Mouse (Mus musculus): ENCODE data around the gene Fbxo7. TPM values are rescaled to one million over a fixed set of nuclear protein-coding genes. Genes with fewer than 3 reads are reported as not detected.

The Fbxo7 gene
- polyA plus RNA-seq, 1 experiment from 2014 or later, result 15.1 TPM

DNA sequence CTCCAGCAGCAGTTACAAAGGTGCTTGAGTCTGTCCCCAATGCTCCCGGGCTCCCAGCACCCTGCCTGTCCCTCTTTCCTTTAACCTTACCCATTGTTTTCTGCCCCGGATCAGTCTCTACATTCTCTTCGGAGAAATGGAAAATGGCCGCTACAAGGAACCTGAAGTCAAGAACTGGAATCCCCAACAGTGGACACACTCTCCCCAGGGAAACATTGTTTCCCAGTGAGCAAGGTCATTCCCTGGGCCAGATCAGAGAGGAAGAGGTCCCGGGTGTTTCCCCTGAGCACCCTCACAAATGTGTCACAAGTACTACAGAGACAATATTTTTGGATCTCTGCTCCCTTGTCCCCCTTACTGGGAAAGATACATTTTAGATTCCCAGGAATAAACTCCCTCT, 44.9 kb downstream of the Fbxo7 start:
- H3K36me3 ChIP-seq (replicated peaks), result no peaks in the 10 kb centered on the region
- no peak overlapping the region for H3K4me3 ChIP-seq (replicated peaks)
- H3K4me1 ChIP-seq, result peaks cover 6% of the 10 kb centered on the region; the same call in 1 of the 2 replicates
- no peak overlapping the region for H3K9ac ChIP-seq
- H3K27me3 ChIP-seq, result no peaks in the 10 kb centered on the region
- 0 out of 2 replicates have a peak, but pooled peaks cover 5% of the 10 kb centered on the region for H3K9me3 ChIP-seq
- no peak for ATAC-seq (ENCODE audit: low FRiP score)
- H3K4me2 ChIP-seq, result no peak overlapping the region
- WGBS, result 72% methylated on average over 5 of the region's 5 CpGs
- no peak overlapping the region for H3K27ac ChIP-seq

DNA sequence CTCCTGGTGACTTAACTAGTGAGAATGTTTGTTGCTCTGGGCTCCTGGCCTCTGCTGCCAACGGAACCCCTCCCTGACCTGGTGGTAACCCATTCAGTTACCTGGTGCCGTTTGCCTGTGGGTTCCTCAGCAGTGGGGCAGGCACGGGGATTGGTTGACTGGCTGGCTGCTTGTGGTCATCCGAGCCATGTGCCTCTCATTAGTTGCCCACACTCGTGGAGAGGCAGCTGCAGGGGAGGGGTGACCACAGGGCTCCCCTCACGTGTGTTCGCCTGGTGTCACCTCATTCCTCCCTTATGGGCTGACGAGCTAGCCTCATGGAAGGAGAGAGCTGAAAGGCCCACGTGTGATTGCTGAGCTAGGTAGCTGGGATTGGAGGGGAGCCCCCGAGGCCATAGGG, 46.1 kb downstream of the Fbxo7 start:
- H3K4me3 ChIP-seq (replicated peaks), result no peak overlapping the region
- no peak overlapping the region for H3K4me2 ChIP-seq
- ATAC-seq (ENCODE audit: low FRiP score), result no peak
- no peaks in the 10 kb centered on the region for H3K9me3 ChIP-seq
- WGBS, result 72% methylated on average over 10 of the region's 10 CpGs
- H3K27me3 ChIP-seq, result no peaks in the 10 kb centered on the region
- no peak overlapping the region for H3K27ac ChIP-seq
- peaks cover 6% of the 10 kb centered on the region; the same call in 1 of the 2 replicates for H3K4me1 ChIP-seq
- H3K36me3 ChIP-seq (replicated peaks), result no peaks in the 10 kb centered on the region
- no peak overlapping the region for H3K9ac ChIP-seq

GRCm38 (mm10) chr10:86069341-86069740, 47.6 kb downstream of the Fbxo7 start:
- peaks cover 6% of the 10 kb centered on the region; the same call in 1 of the 2 replicates for H3K4me1 ChIP-seq
- no peak overlapping the region for H3K4me3 ChIP-seq (replicated peaks)
- no peak overlapping the region for H3K9ac ChIP-seq
- no peaks in the 10 kb centered on the region for H3K27me3 ChIP-seq
- no peak overlapping the region for H3K4me2 ChIP-seq
- no peaks in the 10 kb centered on the region for H3K9me3 ChIP-seq
- H3K36me3 ChIP-seq (replicated peaks), result no peaks in the 10 kb centered on the region
- H3K27ac ChIP-seq, result peak overlapping the region; percentile 1; the same call in 1 of the 2 replicates
- 16% methylated on average over 3 of the region's 3 CpGs for WGBS
- peak; percentile 54; the same call in 1 of the 2 replicates for ATAC-seq (ENCODE audit: low FRiP score)

- ATAC-seq (ENCODE audit: low FRiP score), result no peak
- Histone ChIP-seq H3K27me3 (no peaks in the 10 kb centered on the region), H3K4me3 (replicated peaks) (no peak overlapping the region), H3K36me3 (replicated peaks) (no peaks in the 10 kb centered on the region), H3K9ac (no peak overlapping the region), H3K9me3 (no peaks in the 10 kb centered on the region), H3K4me1 (peaks cover 4% of the 10 kb centered on the region; the same call in 1 of the 2 replicates), H3K27ac (no peak overlapping the region), H3K4me2 (no peak overlapping the region)
- WGBS, result 92% methylated on average over 3 of the region's 3 CpGs
Measured at GRCm38 (mm10) chr10:86070751-86071150, 49.0 kb downstream of the Fbxo7 start.

GRCm38 (mm10) chr10:86074134-86074533, 52.4 kb downstream of the Fbxo7 start:
- 79% methylated on average over 4 of the region's 4 CpGs for WGBS
- no peaks in the 10 kb centered on the region for H3K27me3 ChIP-seq
- H3K9ac ChIP-seq, result no peak overlapping the region
- H3K36me3 ChIP-seq (replicated peaks), result no peaks in the 10 kb centered on the region
- no peak overlapping the region for H3K4me3 ChIP-seq (replicated peaks)
- H3K4me2 ChIP-seq, result no peak overlapping the region
- no peak for ATAC-seq (ENCODE audit: low FRiP score)
- H3K9me3 ChIP-seq, result no peaks in the 10 kb centered on the region
- no peak overlapping the region for H3K27ac ChIP-seq
- H3K4me1 ChIP-seq, result peaks cover 3% of the 10 kb centered on the region; the same call in 1 of the 2 replicates

- Histone ChIP-seq H3K27me3 (no peaks in the 10 kb centered on the region), H3K4me1 (no peaks in the 10 kb centered on the region), H3K4me3 (replicated peaks) (no peak overlapping the region), H3K9me3 (no peaks in the 10 kb centered on the region), H3K36me3 (replicated peaks) (no peaks in the 10 kb centered on the region), H3K27ac (no peak overlapping the region), H3K9ac (no peak overlapping the region), H3K4me2 (no peak overlapping the region)
- ATAC-seq (ENCODE audit: low FRiP score), result no peak
- 90% methylated on average over 9 of the region's 9 CpGs for WGBS
Measured at GRCm38 (mm10) chr10:86074971-86075711, 53.4 kb downstream of the Fbxo7 start.

DNA sequence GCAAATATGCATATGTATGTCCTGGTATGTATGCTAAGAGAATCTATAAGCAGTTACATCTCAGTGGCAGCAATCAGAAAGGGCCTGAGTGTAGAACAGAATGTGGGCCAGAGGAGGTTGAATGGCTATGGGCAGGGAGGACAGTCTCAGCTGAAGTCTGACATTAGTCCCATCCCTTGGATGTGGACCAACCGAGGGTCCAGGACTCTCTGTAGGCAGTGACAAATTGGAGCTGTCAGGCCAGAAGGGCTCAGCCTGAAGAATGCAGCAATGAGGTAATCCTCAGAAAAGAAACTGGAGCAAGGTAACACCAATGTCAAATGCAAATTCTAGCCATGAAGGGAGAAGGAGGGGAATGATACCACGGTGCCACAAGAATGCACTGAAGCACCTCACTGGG, 55.5 kb downstream of the Fbxo7 start:
- no peak overlapping the region for H3K27ac ChIP-seq
- no peaks in the 10 kb centered on the region for H3K9me3 ChIP-seq
- H3K4me3 ChIP-seq (replicated peaks), result no peak overlapping the region
- no peak for ATAC-seq (ENCODE audit: low FRiP score)
- H3K27me3 ChIP-seq, result no peaks in the 10 kb centered on the region
- 93% methylated on average over 2 of the region's 2 CpGs for WGBS
- H3K4me1 ChIP-seq, result no peaks in the 10 kb centered on the region
- H3K36me3 ChIP-seq (replicated peaks), result no peaks in the 10 kb centered on the region
- H3K9ac ChIP-seq, result no peak overlapping the region
- H3K4me2 ChIP-seq, result no peak overlapping the region

DNA sequence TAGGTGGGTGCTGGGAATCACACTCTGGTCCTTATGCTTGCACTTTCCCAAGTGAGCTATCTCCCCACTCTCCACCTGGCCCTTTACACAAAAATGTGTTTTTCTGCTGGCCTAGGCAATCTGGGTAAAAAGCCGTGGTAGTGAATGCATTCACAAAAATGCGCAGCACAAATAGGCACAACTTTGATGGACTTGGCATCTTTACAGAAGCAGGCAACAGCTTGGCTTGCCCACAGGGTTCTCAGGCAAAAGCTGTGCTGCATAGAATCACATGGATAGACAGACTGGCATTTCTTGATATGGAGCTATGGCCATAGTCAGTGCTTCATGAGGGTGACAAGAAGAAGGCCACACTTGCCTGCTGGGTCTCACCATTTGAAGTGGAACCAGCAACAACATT, 57.0 kb downstream of the Fbxo7 start:
- Histone ChIP-seq H3K4me3 (replicated peaks) (no peak overlapping the region), H3K27ac (no peak overlapping the region), H3K4me2 (no peak overlapping the region), H3K9me3 (no peaks in the 10 kb centered on the region), H3K36me3 (replicated peaks) (no peaks in the 10 kb centered on the region), H3K4me1 (no peaks in the 10 kb centered on the region), H3K9ac (no peak overlapping the region), H3K27me3 (no peaks in the 10 kb centered on the region)
- no peak for ATAC-seq (ENCODE audit: low FRiP score)
- 90% methylated on average over 2 of the region's 2 CpGs for WGBS

DNA sequence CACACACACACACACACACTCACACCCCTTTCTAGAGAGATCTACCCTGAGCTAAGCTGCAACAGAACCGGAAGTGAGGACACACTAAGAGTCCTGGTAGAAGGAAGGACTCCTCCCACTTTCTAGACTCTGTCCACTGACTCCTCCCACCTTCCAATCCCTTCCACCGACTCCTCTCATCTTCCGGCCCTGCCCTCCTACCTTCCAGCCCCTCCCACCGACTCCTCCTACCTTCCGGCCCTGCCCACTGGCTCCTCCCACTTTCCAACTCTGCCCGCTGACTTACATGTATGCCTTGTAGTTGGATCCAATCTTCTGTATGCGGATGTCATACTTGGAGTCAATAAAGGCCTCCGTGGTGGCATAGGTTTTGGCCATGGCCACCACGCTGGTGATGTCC, 58.1 kb downstream of the Fbxo7 start:
- no peak for ATAC-seq (ENCODE audit: low FRiP score)
- H3K27ac ChIP-seq, result no peak overlapping the region
- no peaks in the 10 kb centered on the region for H3K9me3 ChIP-seq
- H3K4me2 ChIP-seq, result no peak overlapping the region
- no peaks in the 10 kb centered on the region for H3K36me3 ChIP-seq (replicated peaks)
- H3K27me3 ChIP-seq, result no peaks in the 10 kb centered on the region
- 81% methylated on average over 9 of the region's 9 CpGs for WGBS
- H3K4me1 ChIP-seq, result no peaks in the 10 kb centered on the region
- H3K9ac ChIP-seq, result no peak overlapping the region
- no peak overlapping the region for H3K4me3 ChIP-seq (replicated peaks)

GRCm38 (mm10) chr10:86091919-86092318, 70.1 kb downstream of the Fbxo7 start:
- H3K4me2 ChIP-seq, result no peak overlapping the region
- 43% methylated on average over 10 of the region's 10 CpGs for WGBS
- H3K9me3 ChIP-seq, result no peaks in the 10 kb centered on the region
- no peaks in the 10 kb centered on the region for H3K27me3 ChIP-seq
- no peak overlapping the region for H3K4me3 ChIP-seq (replicated peaks)
- no peak for ATAC-seq (ENCODE audit: low FRiP score)
- H3K27ac ChIP-seq, result no peak overlapping the region
- H3K4me1 ChIP-seq, result no peaks in the 10 kb centered on the region
- no peak overlapping the region for H3K9ac ChIP-seq
- H3K36me3 ChIP-seq (replicated peaks), result no peaks in the 10 kb centered on the region

GRCm38 (mm10) chr10:86093109-86094035, 71.6 kb downstream of the Fbxo7 start:
- no peak overlapping the region for H3K4me2 ChIP-seq
- H3K27me3 ChIP-seq, result no peaks in the 10 kb centered on the region
- no peaks in the 10 kb centered on the region for H3K9me3 ChIP-seq
- H3K4me1 ChIP-seq, result no peaks in the 10 kb centered on the region
- no peaks in the 10 kb centered on the region for H3K36me3 ChIP-seq (replicated peaks)
- ATAC-seq (ENCODE audit: low FRiP score), result no peak
- WGBS, result 78% methylated on average over 14 of the region's 14 CpGs
- no peak overlapping the region for H3K27ac ChIP-seq
- H3K9ac ChIP-seq, result no peak overlapping the region
- no peak overlapping the region for H3K4me3 ChIP-seq (replicated peaks)

- H3K36me3 ChIP-seq (replicated peaks), result no peaks in the 10 kb centered on the region
- 92% methylated on average over 6 of the region's 6 CpGs for WGBS
- no peak overlapping the region for H3K4me2 ChIP-seq
- no peak overlapping the region for H3K9ac ChIP-seq
- no peaks in the 10 kb centered on the region for H3K4me1 ChIP-seq
- no peak overlapping the region for H3K4me3 ChIP-seq (replicated peaks)
- no peaks in the 10 kb centered on the region for H3K27me3 ChIP-seq
- no peak for ATAC-seq (ENCODE audit: low FRiP score)
- no peak overlapping the region for H3K27ac ChIP-seq
- H3K9me3 ChIP-seq, result 0 out of 2 replicates have a peak, but pooled peaks cover 5% of the 10 kb centered on the region
Measured at GRCm38 (mm10) chr10:86098363-86098762, 76.6 kb downstream of the Fbxo7 start.
